In the genomic region with DNA sequence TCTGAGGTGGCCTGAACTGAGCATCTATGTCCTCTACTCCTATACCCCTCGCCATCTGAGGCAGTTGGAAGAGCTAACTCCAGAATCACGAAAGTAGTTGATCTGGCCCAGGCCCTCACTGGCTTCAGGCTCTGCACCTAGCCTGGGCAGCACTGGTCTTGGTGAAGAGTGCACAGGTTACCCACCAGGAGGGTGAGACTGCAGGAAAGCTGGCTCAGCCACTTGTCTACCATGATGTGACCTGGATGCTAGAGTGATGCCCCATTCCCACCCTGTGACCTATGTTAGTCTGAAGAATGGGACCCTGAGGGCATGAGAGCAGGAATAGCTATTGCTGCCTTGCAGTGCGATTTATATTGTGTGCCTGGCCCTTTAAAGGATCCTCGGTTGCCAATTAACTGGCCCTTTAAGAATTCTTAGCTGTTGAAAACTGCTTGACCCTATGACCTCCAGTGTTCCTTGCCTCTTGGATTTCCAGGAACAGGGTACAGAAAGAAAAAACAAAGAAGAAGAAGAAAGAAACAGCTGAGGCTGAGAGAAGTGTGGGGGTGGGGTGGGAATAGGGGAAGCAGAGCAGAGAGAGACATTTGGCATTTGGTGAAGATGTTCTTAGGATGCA, we compare ENCODE assay signal across 13 mouse cellular contexts.
DNase-seq lines count a peak whose midpoint lies in the region; ATAC-seq lines count a peak whose summit lies in the region.
"Had no signal": no experiment of that assay in that cellular context is flagged by ENCODE, and none has a peak within 500 bp of the region (broad histone marks: within the 10 kb centered on the region; RNA-seq: fewer than 3 reads in every experiment).

No protein-coding gene starts in this region.

- no peak overlapping the region for H3K9ac ChIP-seq in midbrain, embryonic 15.5 days
- no peak overlapping the region for H3K9ac ChIP-seq in limb, embryonic 15.5 days
- H3K9ac ChIP-seq: liver, embryonic 15.5 days had no signal

- H3K27me3 ChIP-seq in midbrain, embryonic 10.5 days (ENCODE audit: low read depth, poor library complexity, severe bottlenecking) = no peaks in the 10 kb centered on the region
- H3K27me3 ChIP-seq in midbrain, embryonic 15.5 days (replicated peaks) = no peaks in the 10 kb centered on the region
- no peaks in the 10 kb centered on the region for H3K27me3 ChIP-seq in limb, embryonic 15.5 days
- H3K27me3 ChIP-seq: liver, embryonic 15.5 days had no signal

- peaks cover 14% of the 10 kb centered on the region for H3K4me1 ChIP-seq in midbrain, embryonic 10.5 days
- H3K4me1 ChIP-seq in midbrain, embryonic 15.5 days = no peaks in the 10 kb centered on the region
- no peaks in the 10 kb centered on the region for H3K4me1 ChIP-seq in limb, embryonic 15.5 days
- H3K4me1 ChIP-seq: liver, embryonic 15.5 days had no signal

- no peak overlapping the region for H3K4me2 ChIP-seq in midbrain, embryonic 15.5 days
- H3K4me2 ChIP-seq in limb, embryonic 15.5 days = no peak overlapping the region
- H3K4me2 ChIP-seq: liver, embryonic 15.5 days had no signal

- peak overlapping the region; percentile 56 for H3K27ac ChIP-seq in midbrain, embryonic 10.5 days (replicated peaks)
- no peak overlapping the region for H3K27ac ChIP-seq in midbrain, embryonic 15.5 days
- no peak overlapping the region for H3K27ac ChIP-seq in limb, embryonic 15.5 days
- H3K27ac ChIP-seq: liver, embryonic 15.5 days had no signal

- intact Hi-C loops in heart, postnatal 36 days (cut with DNase I) = no loop called here
- intact Hi-C loops in heart, postnatal 14 days (cut with DNase I) = no loop called here

- 47% methylated on average over 4 of the region's 4 CpGs for WGBS in midbrain, embryonic 10.5 days
- 59% methylated on average over 4 of the region's 4 CpGs for WGBS in midbrain, embryonic 15.5 days
- WGBS in limb, embryonic 15.5 days = 47% methylated on average over 4 of the region's 4 CpGs

- peak; percentile 71 for DNase-seq in heart, adult 11 months
- DNase-seq in heart, postnatal 36 days = no peak
- no peak for DNase-seq in midbrain, embryonic 10.5 days (ENCODE audit: low spot score)
- peak; percentile 36 for DNase-seq in yolk sac, embryonic 10.5 days (ENCODE audit: low spot score)
- DNase-seq in heart, postnatal 14 days = no peak
- no peak for DNase-seq in frontal cortex, adult 2 months (ENCODE audit: extremely low spot score in 1 of 2, low spot score in 1 of 2)
- DNase-seq: adrenal gland, postnatal 10 days; cerebellum, adult 2 months; layer of hippocampus, adult 9-11 months; spleen, adult 18-20 months had no signal

- H3K4me3 ChIP-seq in midbrain, embryonic 10.5 days = no peak overlapping the region
- H3K4me3 ChIP-seq in midbrain, embryonic 15.5 days = no peak overlapping the region
- H3K4me3 ChIP-seq in limb, embryonic 15.5 days = no peak overlapping the region
- H3K4me3 ChIP-seq: liver, embryonic 15.5 days had no signal

- H3K9me3 ChIP-seq in midbrain, embryonic 10.5 days (replicated peaks) = no peaks in the 10 kb centered on the region
- H3K9me3 ChIP-seq in midbrain, embryonic 15.5 days = no peaks in the 10 kb centered on the region
- H3K9me3 ChIP-seq in limb, embryonic 15.5 days = no peaks in the 10 kb centered on the region
- H3K9me3 ChIP-seq: liver, embryonic 15.5 days had no signal

- no peak for ATAC-seq in midbrain, embryonic 15.5 days (replicated peaks)
- 0 out of 2 replicates have a peak, but pooled peaks have one; percentile 30 for ATAC-seq in limb, embryonic 15.5 days (ENCODE audit: insufficient number of reproducible peaks, low FRiP score, low TSS enrichment, low read depth)

- H3K36me3 ChIP-seq in midbrain, embryonic 10.5 days = no peaks in the 10 kb centered on the region
- no peaks in the 10 kb centered on the region for H3K36me3 ChIP-seq in midbrain, embryonic 15.5 days (replicated peaks)
- no peaks in the 10 kb centered on the region for H3K36me3 ChIP-seq in limb, embryonic 15.5 days
- H3K36me3 ChIP-seq: liver, embryonic 15.5 days had no signal

Comparison
In these comparisons a context has a peak if more than half of its experiments do, and no peak if none do; other contexts are left out.
1. DNase-seq: peak in heart, adult 11 months (single experiment) and yolk sac, embryonic 10.5 days (single experiment); none in heart, postnatal 36 days (0 of 2), midbrain, embryonic 10.5 days (single experiment), heart, postnatal 14 days (0 of 2) and frontal cortex, adult 2 months (0 of 2).